Mouse (Mus musculus): ENCODE measurements around the gene Arel1. TPM values are rescaled to one million over a fixed set of nuclear protein-coding genes. Genes with fewer than 3 reads are reported as not detected.

Arel1 gene
- polyA plus RNA-seq, 1 experiment from 2014 or later = 41.0 TPM

DNA sequence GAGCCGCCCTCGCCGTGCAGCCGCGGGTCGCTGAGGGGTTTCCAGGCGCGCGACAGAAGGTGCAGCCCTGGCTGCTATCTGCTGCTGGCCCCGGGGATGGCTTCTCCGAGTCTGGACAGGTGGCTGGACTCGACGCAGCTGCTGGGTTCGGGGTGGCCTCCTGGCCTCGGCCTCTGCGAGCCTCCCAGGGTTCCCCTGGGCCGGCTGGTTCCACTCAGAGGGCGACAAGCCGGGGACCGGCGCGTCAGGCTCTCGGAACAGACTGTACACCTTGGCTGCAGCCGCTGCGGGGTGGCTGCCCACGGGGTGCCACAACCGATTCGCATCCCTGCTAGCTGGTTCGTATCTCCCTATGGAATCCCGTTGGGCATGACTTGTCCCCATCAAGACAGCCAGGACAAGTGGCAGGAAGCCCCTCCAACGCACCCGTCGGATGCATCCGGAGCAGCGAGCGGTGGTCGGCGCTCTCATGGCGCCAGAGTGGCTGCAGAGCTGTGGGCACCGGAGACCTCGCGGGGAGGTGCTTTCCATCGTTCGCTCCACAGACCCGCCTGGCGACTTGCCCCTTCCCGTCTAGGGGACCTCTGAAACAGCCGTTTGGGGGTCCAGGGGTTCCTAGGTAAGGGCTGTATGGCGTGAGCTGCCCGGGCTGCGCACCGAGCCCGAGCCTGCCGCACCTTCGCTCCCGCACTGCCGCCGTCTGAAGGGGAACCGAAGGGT is 94.8 kb downstream of the Arel1 start:
- peaks cover 59% of the 10 kb centered on the region for H3K27me3 ChIP-seq (ENCODE audit: control insufficient read depth, insufficient read depth, low read length)
- WGBS = 2% methylated on average over 55 of the region's 59 CpGs
- H3K4me1 ChIP-seq (replicated peaks; ENCODE audit: control insufficient read depth, insufficient read depth, low read length) = no peaks in the 10 kb centered on the region
- H3K36me3 ChIP-seq (replicated peaks; ENCODE audit: control insufficient read depth, insufficient read depth) = no peaks in the 10 kb centered on the region
- peak overlapping the region; percentile 47 for H3K4me2 ChIP-seq (replicated peaks)
- no peaks in the 10 kb centered on the region for H3K9me3 ChIP-seq (ENCODE audit: control insufficient read depth, low read length)
- no peak for DNase-seq (ENCODE audit: low spot score)
- no peak for ATAC-seq (ENCODE audit: low FRiP score)
- peak overlapping the region; percentile 42; the same call in 1 of the 2 replicates for H3K9ac ChIP-seq
- H3K4me3 ChIP-seq (replicated peaks; ENCODE audit: low read length) = peak overlapping the region; percentile 16
- H3K27ac ChIP-seq = no peak overlapping the region

DNA sequence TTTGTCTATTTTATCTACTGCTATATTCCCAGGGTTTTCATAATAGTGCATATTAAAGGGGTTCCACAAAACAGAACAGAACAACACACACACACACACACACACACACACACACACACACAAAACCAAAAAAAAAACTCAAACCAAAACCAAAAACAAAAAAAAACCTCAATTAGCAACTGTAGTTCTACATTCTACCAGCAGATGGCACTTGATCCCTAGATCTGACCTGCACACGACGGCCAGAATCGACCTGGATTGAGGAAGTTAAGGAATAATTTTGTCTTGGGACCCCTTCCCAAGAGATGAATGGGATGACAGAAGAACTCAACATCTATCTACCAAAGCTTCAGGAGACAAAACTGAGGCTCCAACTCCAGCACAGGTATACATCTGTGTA is 97.3 kb downstream of the Arel1 start:
- no peak overlapping the region for H3K4me2 ChIP-seq (replicated peaks)
- 1% methylated on average over 3 of the region's 3 CpGs for WGBS
- DNase-seq (ENCODE audit: low spot score) = peak; percentile 76
- H3K27ac ChIP-seq = no peak overlapping the region
- H3K4me3 ChIP-seq (replicated peaks; ENCODE audit: low read length) = no peak overlapping the region
- H3K27me3 ChIP-seq (ENCODE audit: control insufficient read depth, insufficient read depth, low read length) = peaks cover 50% of the 10 kb centered on the region
- no peak overlapping the region for H3K9ac ChIP-seq
- H3K9me3 ChIP-seq (ENCODE audit: control insufficient read depth, low read length) = no peaks in the 10 kb centered on the region
- H3K36me3 ChIP-seq (replicated peaks; ENCODE audit: control insufficient read depth, insufficient read depth) = no peaks in the 10 kb centered on the region
- no peaks in the 10 kb centered on the region for H3K4me1 ChIP-seq (replicated peaks; ENCODE audit: control insufficient read depth, insufficient read depth, low read length)
- no peak for ATAC-seq (ENCODE audit: low FRiP score)

DNA sequence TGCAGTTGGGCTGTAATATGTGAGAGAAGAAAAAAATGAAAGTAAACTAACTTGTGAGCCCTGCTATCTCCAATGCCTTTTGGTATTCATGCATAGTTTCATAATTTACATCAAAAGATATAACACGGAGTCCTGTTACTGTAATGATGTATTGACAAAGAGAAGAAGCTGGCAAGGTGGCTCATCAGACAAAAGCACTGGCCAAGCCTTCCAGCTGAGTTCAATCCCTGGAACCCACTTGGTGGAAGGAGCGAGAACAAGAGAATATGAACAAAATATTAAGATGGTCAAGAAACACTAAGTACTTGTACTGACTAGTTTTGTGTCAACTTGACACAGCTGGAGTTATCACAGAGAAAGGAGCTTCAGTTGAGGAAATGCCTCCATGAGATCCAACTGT is 98.4 kb downstream of the Arel1 start:
- DNase-seq (ENCODE audit: low spot score) (no peak), ATAC-seq (ENCODE audit: low FRiP score) (no peak)
- WGBS = 72% methylated on average over 2 of the region's 2 CpGs
- Histone ChIP-seq H3K9me3 (ENCODE audit: control insufficient read depth, low read length) (no peaks in the 10 kb centered on the region), H3K4me2 (replicated peaks) (no peak overlapping the region), H3K4me1 (replicated peaks; ENCODE audit: control insufficient read depth, insufficient read depth, low read length) (no peaks in the 10 kb centered on the region), H3K9ac (no peak overlapping the region), H3K4me3 (replicated peaks; ENCODE audit: low read length) (no peak overlapping the region), H3K27me3 (ENCODE audit: control insufficient read depth, insufficient read depth, low read length) (peaks cover 39% of the 10 kb centered on the region), H3K36me3 (replicated peaks; ENCODE audit: control insufficient read depth, insufficient read depth) (no peaks in the 10 kb centered on the region), H3K27ac (no peak overlapping the region)

Other genes starting within 250 kb of the Arel1 start
- 51.6 and 54.3 TPM in 2 replicates for gene Npc2, start 197.7 kb downstream of the Arel1 start, polyA plus RNA-seq (2014; fragmentation: Nextera tagmentation; extraction: Ambion mirVana)
- 127 and 132 TPM in 2 replicates for gene Isca2, start 197.6 kb downstream of the Arel1 start, polyA plus RNA-seq (2014; fragmentation: Nextera tagmentation; extraction: Ambion mirVana)
- 0.07 and 0.14 TPM in 2 replicates for gene Ltbp2, start 94.4 kb downstream of the Arel1 start, polyA plus RNA-seq (2014; fragmentation: Nextera tagmentation; extraction: Ambion mirVana)
- gene Fcf1, start within 50 bp of the Arel1 start, polyA plus RNA-seq (2014; fragmentation: Nextera tagmentation; extraction: Ambion mirVana) = 77.0 and 85.9 TPM in 2 replicates
- gene Ylpm1, start 25.4 kb upstream of the Arel1 start, polyA plus RNA-seq (2014; fragmentation: Nextera tagmentation; extraction: Ambion mirVana) = 40.1 and 45.0 TPM in 2 replicates
- 1.9 TPM in 2 replicates for gene Prox2, start 139.9 kb upstream of the Arel1 start, polyA plus RNA-seq (2014; fragmentation: Nextera tagmentation; extraction: Ambion mirVana)
- gene Dlst, start 139.9 kb upstream of the Arel1 start, polyA plus RNA-seq (2014; fragmentation: Nextera tagmentation; extraction: Ambion mirVana) = 101 and 114 TPM in 2 replicates
- gene Rps6kl1, start 180.4 kb upstream of the Arel1 start, polyA plus RNA-seq (2014; fragmentation: Nextera tagmentation; extraction: Ambion mirVana) = 22.9 and 24.1 TPM in 2 replicates
- 7.9 and 8.3 TPM in 2 replicates for gene Pgf, start 206.9 kb upstream of the Arel1 start, polyA plus RNA-seq (2014; fragmentation: Nextera tagmentation; extraction: Ambion mirVana)
- gene Eif2b2, start 248.6 kb upstream of the Arel1 start, polyA plus RNA-seq (2014; fragmentation: Nextera tagmentation; extraction: Ambion mirVana) = 68.6 and 77.6 TPM in 2 replicates